Mouse (Mus musculus): ENCODE results near the gene 4930447C04Rik.

GRCm38 (mm10) chr12:72958446-72958845 is 17.9 kb upstream of the 4930447C04Rik start:
- no peak for TF ChIP-seq CTCF (IDR thresholded peaks at IDR 0.05; ENCODE audit: low read depth)
- no peak for TF ChIP-seq EP300 (optimal IDR thresholded peaks at IDR 0.05)
